Mouse (Mus musculus) embryonic fibroblast, embryonic 13.5 days (primary cell): ENCODE data around the gene Ak4.

Experiments
- CTCF ChIP-seq: IDR thresholded peaks from 2 replicates; pipeline ENCODE4 v1.5.1; 2011; ENCODE audit warnings: mild to moderate bottlenecking, control low read depth, low read length, moderate library complexity, borderline replicate concordance; ENCODE audit not compliant: insufficient read depth
- POLR2A ChIP-seq: IDR thresholded peaks from 2 replicates; pipeline ENCODE4 v1.6.1; 2011; ENCODE audit warnings: low read depth, mild to moderate bottlenecking, control low read depth, low read length, moderate library complexity

DNA sequence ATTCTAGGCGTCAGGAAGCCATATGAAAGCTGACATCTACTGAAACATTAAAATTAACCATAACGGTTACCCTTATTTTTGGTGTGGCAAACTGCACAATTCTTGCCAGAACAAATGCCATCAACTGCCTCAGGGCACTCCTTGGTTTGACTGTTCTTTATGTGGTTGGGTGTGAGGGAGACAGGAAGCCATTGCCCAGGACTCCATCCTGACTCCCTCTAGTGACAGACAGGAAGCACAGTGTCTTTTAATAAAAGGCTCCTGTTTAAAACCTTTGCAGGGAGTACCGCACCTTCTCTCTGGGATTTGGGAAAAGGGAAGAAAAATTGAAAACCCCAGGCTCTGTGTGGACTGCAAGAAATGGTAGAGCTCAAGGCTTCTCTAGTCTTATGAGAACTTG lies 47.2 kb downstream of the Ak4 start:
- TF ChIP-seq CTCF = no peak
- no peak for TF ChIP-seq POLR2A
